Mouse (Mus musculus) heart, adult 18-20 months (tissue): ENCODE measurements around the gene Grik2. TPM values are rescaled to one million over a fixed set of nuclear protein-coding genes. Genes with fewer than 3 reads are reported as not detected.
"Not testable (repeated sequence)": the region's sequence is repeated elsewhere in the genome, so short reads cannot be mapped to it uniquely, and the experiment has no call there.

Experiments
- DNase-seq, 2 experiments: peaks; one replicate each; pipeline ENCODE4 v3.0.0; 2021 to 2022; ENCODE audit warnings: mixed read lengths in 1 of 2
- total RNA-seq, 2 experiments: library from RNA; stranded (reverse); gene quantifications; 2 replicates each; pipeline ENCODE4 v1.2.3; 2021

Grik2 gene
- total RNA-seq, 2 experiments from 2014 or later, result 0.37 to 0.95 TPM

DNA sequence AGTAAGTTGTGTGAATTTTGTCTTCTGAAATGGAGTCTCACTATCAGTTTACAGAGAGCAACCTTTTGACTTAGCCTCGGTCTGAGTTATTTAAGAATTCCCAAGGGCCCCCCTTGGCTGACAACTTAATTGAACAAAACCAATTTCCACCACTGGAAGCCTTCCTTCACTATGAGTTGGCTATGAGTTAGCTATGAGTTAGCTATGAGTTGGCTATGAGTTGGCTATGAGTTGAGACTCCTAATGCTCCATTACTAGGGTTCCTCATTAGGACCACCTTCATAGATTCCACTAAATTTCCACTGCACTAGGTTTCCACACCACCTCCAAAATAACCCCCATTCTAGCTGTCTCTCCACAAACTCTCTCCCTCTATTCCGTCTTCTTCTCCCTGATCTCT is 468.7 kb downstream of the Grik2 start:
- no peak for DNase-seq

DNA sequence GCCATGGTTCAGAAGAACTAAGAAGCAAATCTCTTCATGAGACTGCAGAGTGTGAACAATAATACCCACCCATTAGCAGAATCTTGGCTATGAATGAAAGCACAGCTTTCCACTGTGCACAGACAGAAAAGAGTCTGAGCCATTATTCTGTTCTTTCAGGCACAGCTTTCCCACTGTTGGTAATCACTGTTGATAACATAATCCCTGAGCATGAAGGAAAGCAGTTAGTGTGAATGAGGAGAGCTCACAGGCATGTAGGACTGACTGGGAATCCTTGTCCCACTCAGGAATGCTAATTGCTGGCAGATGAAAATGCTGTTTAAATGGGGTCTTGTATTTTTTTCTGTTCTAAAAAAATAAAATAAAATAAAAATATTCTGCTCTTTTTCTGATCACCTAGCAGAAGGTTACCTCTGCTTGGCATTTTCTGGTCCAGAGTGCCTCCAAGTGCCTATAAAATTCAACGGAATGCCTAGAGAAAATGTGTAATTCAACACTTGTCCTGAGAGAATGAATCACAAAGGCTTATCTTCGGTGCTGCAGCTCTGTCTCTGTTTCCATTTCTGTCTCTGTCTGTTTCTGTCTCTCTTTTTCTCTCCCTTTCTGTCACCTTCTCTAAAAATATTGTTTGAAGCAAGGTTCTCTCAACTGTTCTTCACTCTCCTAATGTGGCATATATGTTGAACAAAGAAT is 532.2 kb downstream of the Grik2 start:
- no peak for DNase-seq

DNA sequence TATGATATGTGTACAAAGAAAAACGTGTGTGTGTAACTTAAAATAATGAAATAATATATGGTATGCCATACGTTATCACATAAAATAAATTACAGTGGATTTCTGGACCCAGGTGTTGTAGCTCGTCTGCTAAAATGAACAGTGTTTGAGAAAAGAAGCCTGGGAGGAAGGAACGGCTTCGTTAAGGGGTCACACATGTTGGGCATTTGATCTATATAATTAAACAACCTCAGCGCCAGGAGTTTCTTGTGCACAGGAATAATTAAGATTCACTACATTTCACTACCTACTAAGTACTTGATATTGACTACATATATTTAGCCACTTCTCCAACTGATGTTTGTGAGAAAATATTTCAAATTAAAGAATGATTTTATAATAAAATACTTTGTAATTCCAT is 551.2 kb downstream of the Grik2 start:
- DNase-seq, result not testable (repeated sequence)

DNA sequence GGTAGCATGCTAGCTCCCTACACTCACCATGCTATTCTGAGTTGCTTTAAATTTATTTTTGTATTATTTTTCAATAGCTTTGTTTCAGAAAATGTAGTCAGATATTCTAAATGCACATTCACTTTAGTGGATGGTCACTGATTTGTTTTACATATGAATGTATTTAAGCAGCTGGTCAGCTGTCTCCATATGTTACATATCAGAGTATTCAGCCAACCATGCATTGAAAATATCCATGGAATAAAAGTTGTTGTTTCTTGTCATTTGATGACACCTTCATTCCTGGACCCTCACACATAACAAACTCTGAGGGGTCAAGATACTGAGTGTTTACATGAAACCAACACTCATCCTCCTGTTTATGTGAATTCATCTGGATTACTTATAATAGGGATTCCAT is 551.7 kb downstream of the Grik2 start:
- not testable (repeated sequence) for DNase-seq

GRCm38 (mm10) chr10:49220096-49220495 is 568.5 kb downstream of the Grik2 start:
- DNase-seq, result no peak

GRCm38 (mm10) chr10:49219631-49220030 is 568.9 kb downstream of the Grik2 start:
- DNase-seq, result no peak

DNA sequence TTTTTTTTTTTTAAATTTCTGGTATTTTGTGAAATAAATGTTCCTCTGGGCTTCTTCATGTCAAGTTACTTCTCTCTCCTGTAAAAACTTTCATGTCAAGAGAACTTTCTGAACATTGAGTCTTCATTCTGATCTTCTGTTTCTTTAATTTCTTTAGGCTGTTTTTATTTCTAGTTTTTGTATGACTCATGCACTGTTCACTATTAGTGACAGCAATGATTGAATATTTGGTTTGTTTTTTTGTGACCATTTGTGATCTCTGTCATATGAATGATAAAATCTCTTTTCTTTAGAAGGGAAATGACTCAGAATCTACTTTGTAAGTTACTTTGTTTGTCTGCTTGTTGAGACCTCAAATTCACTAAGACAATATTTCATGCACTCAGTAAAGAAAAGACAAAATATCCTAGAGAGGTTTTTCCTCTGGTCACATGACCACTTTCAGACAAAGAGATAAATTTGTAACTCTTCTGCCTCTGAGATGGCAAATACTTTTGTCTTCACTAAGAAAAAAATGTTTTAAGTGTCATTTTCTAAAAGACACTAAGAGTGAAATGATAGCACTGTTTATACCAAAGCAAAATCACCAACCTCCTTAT is 596.7 kb downstream of the Grik2 start:
- DNase-seq, result no peak

DNA sequence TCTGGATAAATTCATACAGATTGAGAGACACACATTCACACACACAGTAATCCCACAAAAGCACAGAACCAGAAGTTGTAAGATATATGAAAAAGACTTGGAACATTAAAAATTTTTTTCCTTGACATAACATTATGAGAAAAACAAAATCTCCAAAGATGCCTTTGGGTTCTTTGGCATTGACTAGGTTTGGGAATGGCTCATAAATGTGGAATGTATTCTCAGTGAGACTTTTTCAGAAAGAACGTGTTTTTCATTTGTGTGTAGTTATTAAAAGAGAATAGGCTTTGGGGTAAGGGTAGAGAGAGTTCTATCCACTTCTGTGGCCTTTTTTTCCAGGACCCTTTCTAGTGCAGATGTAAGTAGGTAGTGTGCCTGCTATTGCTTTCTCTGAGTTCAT is 597.3 kb downstream of the Grik2 start:
- no peak for DNase-seq

DNA sequence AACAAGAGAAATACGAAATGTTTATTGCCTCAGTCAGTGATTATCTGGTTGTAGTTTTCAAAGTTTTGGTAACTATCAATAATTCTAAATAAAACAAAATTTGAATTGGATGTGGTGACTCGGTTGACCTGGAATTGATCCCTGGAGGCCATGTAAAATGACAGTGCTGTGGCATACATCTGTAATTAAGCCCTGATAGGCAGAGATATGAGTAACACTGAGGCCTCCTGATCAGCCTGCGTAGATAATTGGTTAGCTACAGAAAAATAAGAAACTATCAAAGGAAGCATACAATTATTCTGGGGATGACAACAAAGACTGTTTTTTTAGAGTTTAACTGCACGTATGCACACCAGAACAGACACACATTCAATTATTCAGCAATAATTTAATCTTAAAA is 634.4 kb downstream of the Grik2 start:
- DNase-seq, result no peak

- DNase-seq, result not testable (repeated sequence)
Observed at GRCm38 (mm10) chr10:49151496-49151895, 637.1 kb downstream of the Grik2 start.

DNA sequence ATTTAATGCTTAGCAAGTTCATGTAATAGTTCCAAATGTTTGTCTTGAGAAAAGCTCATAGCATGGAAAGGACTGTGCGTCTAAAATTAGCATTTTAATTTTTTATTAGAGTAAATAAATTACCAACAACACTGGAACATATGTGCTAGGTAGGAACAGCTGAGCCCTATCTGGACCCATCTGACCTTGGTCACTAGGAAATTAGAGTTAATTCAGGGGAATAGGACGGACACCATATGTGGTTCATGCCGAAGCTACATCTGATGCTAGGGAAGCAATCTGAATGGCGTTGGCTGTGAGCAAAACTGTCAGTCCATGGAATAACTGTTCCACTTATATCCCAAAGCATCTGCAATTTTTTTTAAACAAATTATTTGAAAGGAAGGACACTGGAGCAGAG is 638.9 kb downstream of the Grik2 start:
- no peak for DNase-seq

GRCm38 (mm10) chr10:49142658-49143057 is 645.9 kb downstream of the Grik2 start:
- DNase-seq, result no peak

- DNase-seq, result no peak
Observed at GRCm38 (mm10) chr10:49136816-49137215, 651.8 kb downstream of the Grik2 start.

- DNase-seq, result no peak
Observed at GRCm38 (mm10) chr10:49131311-49131710, 657.3 kb downstream of the Grik2 start.

DNA sequence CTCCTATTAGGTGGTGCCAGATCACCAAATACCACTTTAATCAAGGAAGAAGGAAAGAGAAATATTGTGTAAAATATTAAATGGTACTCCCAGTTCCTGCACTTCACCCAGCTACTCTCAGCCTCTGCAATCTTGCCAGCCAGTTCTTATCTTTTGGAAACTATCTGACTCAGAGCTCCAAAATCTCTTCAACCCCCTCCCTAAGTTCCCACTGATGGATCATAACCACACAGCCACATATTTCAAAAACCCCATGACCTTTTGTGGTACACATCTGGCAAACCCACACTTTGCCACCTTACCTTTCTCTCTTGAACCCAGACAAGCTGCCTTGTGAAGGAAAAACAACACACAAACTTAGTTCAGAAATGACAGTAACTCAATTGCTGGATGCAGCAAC is 738.2 kb downstream of the Grik2 start:
- DNase-seq, result no peak

DNA sequence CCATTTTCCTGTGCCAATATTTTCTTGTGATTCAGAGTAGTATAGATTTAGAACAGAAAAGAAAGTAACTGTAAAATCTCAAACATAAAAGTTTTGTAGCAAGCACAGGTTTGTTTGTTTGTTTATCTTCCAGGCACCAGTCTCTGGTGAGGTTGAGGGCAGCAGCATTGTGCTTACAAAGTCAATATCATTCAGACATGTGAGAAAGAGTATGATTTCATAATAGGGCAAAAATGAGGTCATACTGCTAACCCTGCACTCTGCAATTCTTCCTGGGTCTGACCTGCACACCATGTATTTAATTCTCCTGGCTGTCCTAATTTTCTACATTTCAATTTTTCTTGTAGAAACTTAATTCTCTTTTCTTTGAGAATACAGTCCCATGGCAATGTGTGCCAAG is 739.2 kb downstream of the Grik2 start:
- no peak for DNase-seq
